Mouse (Mus musculus): ENCODE data around the gene AI661453. TPM values are rescaled to one million over a fixed set of nuclear protein-coding genes. Genes with fewer than 3 reads are reported as not detected.

AI661453 gene
- total and polyA plus RNA-seq, 2 experiments from 2014 or later: 0.19 to 0.93 TPM

DNA sequence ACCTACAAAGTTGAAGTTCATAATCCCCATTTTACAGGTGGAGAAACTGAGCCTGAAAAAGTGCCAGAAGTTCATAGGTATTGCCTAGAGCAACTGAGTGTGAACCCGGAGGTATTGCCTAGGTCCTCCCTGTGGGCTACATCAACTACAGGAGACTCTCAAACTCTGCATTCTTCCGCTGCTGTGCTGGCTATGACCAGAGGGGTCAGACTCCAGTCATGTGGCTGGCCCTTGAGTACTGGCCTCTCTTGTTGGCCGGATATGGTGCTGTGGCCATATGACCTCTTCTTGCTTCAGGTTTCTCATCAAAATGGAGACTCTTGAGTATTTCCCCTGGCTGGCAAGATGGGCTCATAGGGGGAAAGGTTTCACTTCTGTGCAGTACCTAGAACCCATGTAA is 5.9 kb downstream of the AI661453 start:
- Histone ChIP-seq H3K4me3 (ENCODE audit: low read depth, low read length) (no peak overlapping the region), H3K27ac (ENCODE audit: low read depth, low read length) (no peak overlapping the region), H3K4me1 (ENCODE audit: insufficient read depth, low read length) (peaks cover 6% of the 10 kb centered on the region; the same call in 1 of the 2 replicates), H3K9ac (replicated peaks; ENCODE audit: low read length, poor library complexity, severe bottlenecking) (no peak overlapping the region), H3K4me2 (ENCODE audit: low read depth, low read length, poor library complexity, severe bottlenecking) (no peak overlapping the region), H3K27me3 (ENCODE audit: insufficient read depth, low read length) (peaks cover 9% of the 10 kb centered on the region), H3K9me3 (ENCODE audit: low read length) (no peaks in the 10 kb centered on the region), H3K36me3 (ENCODE audit: insufficient read depth, low read length) (no peaks in the 10 kb centered on the region)
- ATAC-seq (ENCODE audit: low FRiP score) (no peak), DNase-seq (ENCODE audit: low spot score) (no peak)
- WGBS: 91% methylated on average over 3 of the region's 3 CpGs
- TF ChIP-seq CTCF (IDR thresholded peaks at IDR 0.05): no peak

DNA sequence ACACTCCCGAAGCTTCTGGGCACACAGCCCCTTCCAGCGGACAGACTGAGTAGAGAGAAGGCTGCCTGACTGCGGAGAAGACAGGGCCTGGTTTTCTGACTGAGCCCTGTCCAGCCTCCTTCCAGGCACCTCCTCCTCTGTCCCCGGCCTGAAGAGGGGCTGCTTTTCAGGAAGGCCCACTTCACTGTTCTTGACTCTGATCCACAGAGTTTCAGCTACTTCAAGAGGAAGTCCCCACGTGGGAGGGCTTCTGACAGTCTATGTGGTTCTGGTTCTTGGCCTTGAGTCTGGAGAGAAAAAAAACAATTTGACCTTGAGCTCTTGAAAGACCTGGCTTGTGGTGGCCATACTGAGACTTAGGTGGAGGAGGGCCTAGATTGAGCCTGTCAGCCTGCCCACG is 7.7 kb downstream of the AI661453 start:
- ATAC-seq (ENCODE audit: low FRiP score): no peak

DNA sequence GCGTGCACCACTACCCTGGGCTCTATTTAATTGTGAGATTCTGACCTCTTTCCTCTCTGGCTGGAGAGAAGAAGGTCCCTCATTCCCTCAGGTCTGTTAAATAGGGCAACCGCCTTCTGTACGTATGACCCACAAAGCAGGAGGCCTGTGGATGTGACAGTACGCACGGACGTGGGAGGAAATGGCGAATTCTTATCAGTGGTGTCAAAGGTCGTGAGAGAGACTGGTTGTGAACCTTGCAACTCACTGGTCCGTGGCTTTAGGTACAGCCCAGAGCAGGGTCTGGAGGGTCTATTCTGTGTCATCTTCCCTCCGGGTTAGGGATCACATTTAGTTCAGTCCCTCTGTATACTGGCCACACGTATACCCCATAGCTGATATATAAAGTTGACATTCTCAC is 9.1 kb downstream of the AI661453 start:
- no peak overlapping the region for H3K27ac ChIP-seq (ENCODE audit: low read depth, low read length)
- no peak overlapping the region for H3K9ac ChIP-seq (replicated peaks; ENCODE audit: low read length, poor library complexity, severe bottlenecking)
- DNase-seq (ENCODE audit: low spot score) (no peak), ATAC-seq (ENCODE audit: low FRiP score) (no peak)
- no peak overlapping the region for H3K4me2 ChIP-seq (ENCODE audit: low read depth, low read length, poor library complexity, severe bottlenecking)
- H3K36me3 ChIP-seq (ENCODE audit: insufficient read depth, low read length): no peaks in the 10 kb centered on the region
- TF ChIP-seq CTCF (IDR thresholded peaks at IDR 0.05): no peak
- WGBS: 73% methylated on average over 11 of the region's 11 CpGs
- no peaks in the 10 kb centered on the region for H3K27me3 ChIP-seq (ENCODE audit: insufficient read depth, low read length)
- H3K9me3 ChIP-seq (ENCODE audit: low read length): no peaks in the 10 kb centered on the region
- no peak overlapping the region for H3K4me3 ChIP-seq (ENCODE audit: low read depth, low read length)
- peaks cover 2% of the 10 kb centered on the region; the same call in 1 of the 2 replicates for H3K4me1 ChIP-seq (ENCODE audit: insufficient read depth, low read length)

More for the DNA sequence above, 7.7 kb downstream of the AI661453 start:
- no peak for DNase-seq (ENCODE audit: low spot score)
- Histone ChIP-seq H3K4me1 (ENCODE audit: insufficient read depth, low read length) (peaks cover 6% of the 10 kb centered on the region; the same call in 1 of the 2 replicates), H3K4me2 (ENCODE audit: low read depth, low read length, poor library complexity, severe bottlenecking) (no peak overlapping the region), H3K4me3 (ENCODE audit: low read depth, low read length) (no peak overlapping the region), H3K36me3 (ENCODE audit: insufficient read depth, low read length) (no peaks in the 10 kb centered on the region), H3K9me3 (ENCODE audit: low read length) (no peaks in the 10 kb centered on the region), H3K27ac (ENCODE audit: low read depth, low read length) (no peak overlapping the region), H3K9ac (replicated peaks; ENCODE audit: low read length, poor library complexity, severe bottlenecking) (no peak overlapping the region), H3K27me3 (ENCODE audit: insufficient read depth, low read length) (no peaks in the 10 kb centered on the region)
- TF ChIP-seq CTCF (IDR thresholded peaks at IDR 0.05): no peak
- WGBS: 77% methylated on average over 6 of the region's 6 CpGs

DNA sequence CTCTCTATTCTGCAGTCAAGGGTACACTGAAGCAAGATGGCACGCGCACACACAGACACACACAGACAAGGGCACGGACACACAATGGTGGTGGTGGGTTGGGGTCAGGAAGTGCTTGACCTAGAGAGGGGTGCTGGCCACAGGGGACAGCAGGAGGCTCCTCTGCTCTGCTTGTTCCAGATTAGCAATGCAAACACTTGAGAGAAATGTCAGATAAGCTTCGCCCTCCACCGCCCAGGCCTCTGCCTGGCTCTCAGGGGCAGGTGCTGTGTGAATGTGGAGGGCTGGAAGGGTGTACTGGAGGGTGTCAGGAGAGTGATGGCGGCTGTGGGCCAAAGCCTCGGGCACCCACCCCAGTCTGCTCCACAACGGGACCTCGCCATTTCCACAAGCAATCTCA is 9.6 kb downstream of the AI661453 start:
- H3K27me3 ChIP-seq (ENCODE audit: insufficient read depth, low read length): no peaks in the 10 kb centered on the region
- H3K9me3 ChIP-seq (ENCODE audit: low read length): no peaks in the 10 kb centered on the region
- H3K9ac ChIP-seq (replicated peaks; ENCODE audit: low read length, poor library complexity, severe bottlenecking): no peak overlapping the region
- H3K36me3 ChIP-seq (ENCODE audit: insufficient read depth, low read length): no peaks in the 10 kb centered on the region
- H3K4me2 ChIP-seq (ENCODE audit: low read depth, low read length, poor library complexity, severe bottlenecking): no peak overlapping the region
- DNase-seq (ENCODE audit: low spot score): no peak
- H3K4me3 ChIP-seq (ENCODE audit: low read depth, low read length): no peak overlapping the region
- H3K4me1 ChIP-seq (ENCODE audit: insufficient read depth, low read length): no peaks in the 10 kb centered on the region
- ATAC-seq (ENCODE audit: low FRiP score): no peak
- no peak for TF ChIP-seq CTCF (IDR thresholded peaks at IDR 0.05)
- WGBS: 72% methylated on average over 9 of the region's 9 CpGs
- H3K27ac ChIP-seq (ENCODE audit: low read depth, low read length): no peak overlapping the region

DNA sequence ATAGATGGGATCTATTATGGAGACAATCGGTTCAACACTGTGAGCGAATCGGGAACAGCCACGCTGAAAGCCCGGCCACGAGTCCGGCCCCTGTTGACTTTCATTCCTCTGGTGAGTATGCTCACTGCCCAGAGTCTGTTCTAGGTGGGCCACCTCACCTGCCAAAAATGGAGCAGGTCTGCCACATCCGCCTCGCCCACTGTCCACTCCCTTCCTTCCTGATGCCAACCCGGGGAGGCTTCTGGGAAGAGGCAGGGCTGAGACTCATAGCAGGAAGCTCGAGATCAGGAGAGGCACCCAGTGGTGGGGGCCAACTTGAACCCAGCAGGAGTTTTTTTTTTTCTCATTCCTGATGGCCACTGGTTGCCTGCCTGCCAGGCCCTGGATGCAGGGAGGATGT is 10.1 kb downstream of the AI661453 start:
- DNase-seq (ENCODE audit: low spot score) (no peak), ATAC-seq (ENCODE audit: low FRiP score) (no peak)
- no peak for TF ChIP-seq CTCF (IDR thresholded peaks at IDR 0.05)
- Histone ChIP-seq H3K4me2 (ENCODE audit: low read depth, low read length, poor library complexity, severe bottlenecking) (no peak overlapping the region), H3K27me3 (ENCODE audit: insufficient read depth, low read length) (no peaks in the 10 kb centered on the region), H3K9me3 (ENCODE audit: low read length) (no peaks in the 10 kb centered on the region), H3K36me3 (ENCODE audit: insufficient read depth, low read length) (no peaks in the 10 kb centered on the region), H3K4me1 (ENCODE audit: insufficient read depth, low read length) (no peaks in the 10 kb centered on the region), H3K27ac (ENCODE audit: low read depth, low read length) (no peak overlapping the region), H3K9ac (replicated peaks; ENCODE audit: low read length, poor library complexity, severe bottlenecking) (no peak overlapping the region), H3K4me3 (ENCODE audit: low read depth, low read length) (no peak overlapping the region)
- 90% methylated on average over 11 of the region's 11 CpGs for WGBS

DNA sequence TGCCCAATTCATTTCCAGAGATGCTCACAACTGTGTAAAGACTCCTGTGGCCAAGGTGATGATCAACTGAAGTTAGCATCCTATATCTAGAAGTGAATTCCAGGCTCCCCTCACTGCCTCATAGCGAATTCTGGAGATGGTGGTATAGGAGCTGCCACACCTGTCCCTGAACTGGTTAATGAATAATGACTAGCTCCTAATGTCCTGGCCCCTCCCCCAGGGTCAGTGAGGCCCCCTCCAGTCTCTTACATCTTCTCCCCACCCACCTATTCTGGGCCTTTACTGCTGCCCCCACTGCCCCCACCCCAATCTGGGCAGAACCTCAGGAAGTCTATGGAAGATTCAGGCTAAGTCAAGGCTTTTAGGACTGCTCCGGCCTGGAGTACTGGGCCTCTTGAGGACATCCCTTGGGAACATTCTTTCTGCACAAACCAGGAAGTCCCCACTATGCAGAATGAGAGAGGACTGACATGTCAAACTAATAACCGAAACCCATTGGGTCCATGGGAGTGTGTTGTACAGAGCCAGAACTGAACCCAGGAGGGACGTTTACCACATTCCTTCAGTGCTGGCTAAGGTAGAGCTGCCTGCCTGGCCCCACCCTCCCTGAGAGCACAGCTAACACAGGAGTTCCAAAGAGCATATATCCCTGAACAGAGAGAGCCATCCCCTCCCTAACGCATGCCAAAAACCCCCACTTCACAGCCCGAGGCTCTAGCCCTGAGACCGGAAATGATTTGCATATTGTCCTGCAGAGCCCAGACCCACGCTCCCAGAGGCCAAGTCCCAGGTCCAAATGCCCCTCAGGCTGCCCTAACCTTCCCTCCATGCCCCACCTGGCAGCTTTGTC is 12.3 kb downstream of the AI661453 start:
- no peak for ATAC-seq (ENCODE audit: low FRiP score)
- no peaks in the 10 kb centered on the region for H3K27me3 ChIP-seq (ENCODE audit: insufficient read depth, low read length)
- no peak overlapping the region for H3K4me3 ChIP-seq (ENCODE audit: low read depth, low read length)
- H3K36me3 ChIP-seq (ENCODE audit: insufficient read depth, low read length): no peaks in the 10 kb centered on the region
- no peaks in the 10 kb centered on the region for H3K4me1 ChIP-seq (ENCODE audit: insufficient read depth, low read length)
- H3K9me3 ChIP-seq (ENCODE audit: low read length): no peaks in the 10 kb centered on the region
- WGBS: 46% methylated on average over 8 of the region's 8 CpGs
- TF ChIP-seq CTCF (IDR thresholded peaks at IDR 0.05): no peak
- no peak overlapping the region for H3K4me2 ChIP-seq (ENCODE audit: low read depth, low read length, poor library complexity, severe bottlenecking)
- no peak overlapping the region for H3K9ac ChIP-seq (replicated peaks; ENCODE audit: low read length, poor library complexity, severe bottlenecking)
- no peak for DNase-seq (ENCODE audit: low spot score)
- H3K27ac ChIP-seq (ENCODE audit: low read depth, low read length): no peak overlapping the region

All from midbrain, postnatal 0 days (tissue).